Comparison of ENCODE assay signal across 21 mouse cellular contexts in the genomic region with DNA sequence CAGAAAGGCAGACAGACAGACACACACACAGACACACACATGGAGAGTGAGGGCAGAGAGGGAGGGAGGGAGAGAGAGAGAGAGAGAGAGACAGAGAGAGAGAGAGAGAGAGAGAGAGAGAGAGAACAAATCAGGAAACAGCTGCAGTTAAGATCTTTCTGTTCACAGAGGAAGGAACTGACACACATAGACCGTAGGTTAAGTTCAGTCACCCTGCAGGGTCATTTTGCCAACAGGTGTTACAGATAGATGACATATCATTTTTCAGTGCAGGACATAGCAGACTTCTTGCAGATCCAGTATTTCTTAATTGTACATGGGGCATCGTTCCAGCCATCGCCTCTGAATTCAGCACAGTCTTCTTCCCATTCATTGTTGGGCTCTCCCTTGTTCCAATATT. TPM values are rescaled to one million over a fixed set of nuclear protein-coding genes. Genes with fewer than 3 reads are reported as not detected.
"Had no signal": no experiment of that assay in that cellular context is flagged by ENCODE, and none has a peak within 500 bp of the region (broad histone marks: within the 10 kb centered on the region; RNA-seq: fewer than 3 reads in every experiment).

No protein-coding gene starts in this region.

- DNase-seq: retina, postnatal 1 day; right cerebral cortex, adult 18-20 months; right cerebral cortex, postnatal 14 days; right cerebral cortex, postnatal 25 days; right cerebral cortex, postnatal 4 days; spleen, adult 18-20 months; thymus, adult 18-20 months; thymus, adult 2 months; thymus, postnatal 14 days; thymus, postnatal 25 days; thymus, postnatal 36 days; thymus, postnatal 4 days had no signal

- H3K9me3 ChIP-seq: neural tube, embryonic 15.5 days; stomach, embryonic 15.5 days had no signal

- H3K4me3 ChIP-seq: neural tube, embryonic 13.5 days; neural tube, embryonic 15.5 days; stomach, embryonic 15.5 days had no signal

- H3K4me2 ChIP-seq: neural tube, embryonic 13.5 days; neural tube, embryonic 15.5 days; stomach, embryonic 15.5 days had no signal

- H3K9ac ChIP-seq: neural tube, embryonic 13.5 days; neural tube, embryonic 15.5 days; stomach, embryonic 15.5 days had no signal

- H3K27ac ChIP-seq: neural tube, embryonic 13.5 days; neural tube, embryonic 15.5 days; stomach, embryonic 15.5 days; stomach, postnatal 0 days had no signal

- H3K27me3 ChIP-seq: neural tube, embryonic 13.5 days; neural tube, embryonic 15.5 days; stomach, embryonic 15.5 days had no signal

- H3K4me1 ChIP-seq: neural tube, embryonic 13.5 days; neural tube, embryonic 15.5 days; stomach, embryonic 15.5 days had no signal

- H3K36me3 ChIP-seq: neural tube, embryonic 13.5 days; neural tube, embryonic 15.5 days; stomach, embryonic 15.5 days had no signal

RNA-seq across cellular contexts. Expression of gene Cd209b, which starts 13.4 kb away (rescaled TPM):
- total RNA-seq: neutrophil, adult 5-6 weeks had no signal
- polyA plus RNA-seq: neural tube, embryonic 13.5 days; neural tube, embryonic 14.5 days; neural tube, embryonic 15.5 days; stomach, embryonic 14.5 days; stomach, embryonic 15.5 days; stomach, embryonic 16.5 days; stomach, postnatal 0 days; testis, adult 2 months had no signal
